Mouse (Mus musculus) monocyte, adult 2 months (primary cell): Measurements from ENCODE around the gene Ms4a3.

ENCODE experiments used
- DNase-seq, 2 experiments: peaks; one replicate each; pipeline ENCODE4 v3.0.0; 2022; ENCODE audit warnings: low spot score in 2 of 2, low read depth in 1 of 2

Gene Ms4a3

GRCm38 (mm10) chr19:11640732-11641131, at the start of gene Ms4a3:
TSS of gene Ms4a3 (minus strand) at chr19:11640851.
- DNase-seq = no peak

DNA sequence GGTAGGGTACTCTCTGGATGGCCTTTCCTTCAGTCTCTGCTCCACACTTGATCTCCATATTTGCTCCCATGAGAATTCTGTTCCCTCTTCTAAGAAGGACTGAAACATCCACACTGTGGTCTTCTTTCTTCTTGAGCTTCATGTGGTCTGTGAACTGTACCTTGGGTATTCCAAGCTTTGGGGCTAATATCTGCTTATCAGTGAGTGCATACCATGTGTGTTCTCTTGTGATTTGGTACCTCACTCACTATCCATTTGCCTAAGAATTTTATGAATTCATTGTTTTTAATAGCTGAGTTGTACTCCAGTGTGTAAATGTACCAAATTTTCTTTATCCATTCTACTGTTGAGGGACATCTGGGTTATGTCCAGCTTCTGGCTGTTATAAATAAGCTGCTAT, 20.9 kb upstream of the Ms4a3 start:
- DNase-seq = no peak

GRCm38 (mm10) chr19:11660459-11660858, 19.8 kb upstream of the Ms4a3 start, which contains the start of gene Oosp2:
TSS of gene Oosp2 (minus strand) at chr19:11660559.
- no peak for DNase-seq

DNA sequence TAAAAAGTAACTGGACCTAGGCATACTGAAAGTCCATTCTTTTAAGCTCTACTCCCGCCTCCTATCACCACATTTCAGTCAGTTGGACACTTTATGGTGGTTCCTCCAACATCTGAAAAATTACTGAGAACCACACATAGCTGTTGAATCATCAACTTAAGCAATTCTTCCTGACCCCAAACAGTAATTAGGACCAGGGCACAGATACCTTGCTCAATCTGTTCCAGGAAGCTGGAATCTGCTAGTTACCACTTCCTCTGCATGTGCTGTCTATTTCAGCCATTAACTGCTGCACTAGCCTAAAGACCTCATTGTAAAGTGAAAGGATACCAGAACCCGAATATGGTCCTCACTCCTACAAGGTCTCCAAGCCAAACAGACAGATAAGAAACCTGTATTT, 18.5 kb upstream of the Ms4a3 start:
- no peak for DNase-seq

- DNase-seq = no peak
Observed at GRCm38 (mm10) chr19:11649564-11649963, 8.9 kb upstream of the Ms4a3 start.

GRCm38 (mm10) chr19:11646166-11646565, 5.5 kb upstream of the Ms4a3 start:
- no peak for DNase-seq

- no peak for DNase-seq
Observed at GRCm38 (mm10) chr19:11639038-11639437, 1.6 kb downstream of the Ms4a3 start.

DNA sequence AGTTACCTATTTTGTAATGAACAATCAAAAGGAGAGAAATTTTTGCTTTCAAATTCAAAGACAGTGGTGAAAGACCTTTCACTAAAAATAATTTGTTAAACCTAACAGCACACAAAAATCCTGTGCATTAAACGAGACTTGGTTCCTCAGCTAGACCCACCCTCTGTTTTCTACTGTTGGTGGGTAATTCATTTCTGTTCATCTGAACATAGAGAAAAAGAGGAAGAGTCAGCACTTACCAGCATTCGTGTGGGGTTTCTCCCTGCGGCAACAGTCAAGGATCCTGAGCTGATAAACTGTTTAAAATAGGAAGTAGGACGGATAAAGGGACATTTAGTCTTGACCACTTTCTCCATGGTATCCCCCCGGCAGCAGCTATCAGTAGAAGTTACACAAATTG, 5.1 kb downstream of the Ms4a3 start:
- DNase-seq = no peak

DNA sequence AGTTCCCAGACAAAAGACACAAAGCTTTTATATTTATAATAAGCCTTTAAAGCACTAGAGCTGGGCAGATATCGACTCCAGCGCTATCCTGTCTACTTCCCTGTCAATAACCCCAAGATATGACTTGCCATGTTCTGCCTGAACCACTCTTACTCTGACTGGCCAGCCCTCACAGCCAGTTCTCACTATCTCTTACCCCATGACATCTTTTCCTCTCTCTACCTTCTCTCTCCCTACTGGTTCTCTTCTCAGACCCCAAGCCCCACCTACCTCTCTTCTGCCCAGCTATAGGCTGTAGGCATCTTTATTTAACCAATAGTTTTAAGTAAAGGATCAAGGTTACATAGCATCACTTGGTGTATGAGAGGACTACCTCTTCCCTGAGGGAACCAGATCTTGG, 6.3 kb downstream of the Ms4a3 start:
- DNase-seq = no peak

- DNase-seq = no peak
Observed at GRCm38 (mm10) chr19:11633732-11634131, 6.9 kb downstream of the Ms4a3 start.

DNA sequence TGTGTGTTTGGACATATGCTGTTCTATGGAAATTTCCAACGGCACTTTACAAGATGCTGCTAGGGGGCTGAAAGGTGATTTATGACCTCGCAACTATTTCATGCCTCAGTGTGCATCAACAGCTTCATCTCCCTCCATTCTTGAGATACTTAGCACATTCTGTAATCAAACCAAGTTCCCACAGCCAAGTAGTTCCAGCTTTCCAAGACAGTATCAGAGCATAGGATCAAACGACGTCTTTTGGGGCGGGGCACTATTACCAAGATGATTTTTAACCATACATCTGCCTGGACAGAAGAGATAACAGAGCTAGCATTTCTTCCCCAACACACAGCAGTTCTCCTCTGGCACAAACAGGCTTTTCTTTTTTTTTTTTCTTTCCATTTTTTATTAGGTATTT, 15.4 kb downstream of the Ms4a3 start:
- DNase-seq = no peak

DNA sequence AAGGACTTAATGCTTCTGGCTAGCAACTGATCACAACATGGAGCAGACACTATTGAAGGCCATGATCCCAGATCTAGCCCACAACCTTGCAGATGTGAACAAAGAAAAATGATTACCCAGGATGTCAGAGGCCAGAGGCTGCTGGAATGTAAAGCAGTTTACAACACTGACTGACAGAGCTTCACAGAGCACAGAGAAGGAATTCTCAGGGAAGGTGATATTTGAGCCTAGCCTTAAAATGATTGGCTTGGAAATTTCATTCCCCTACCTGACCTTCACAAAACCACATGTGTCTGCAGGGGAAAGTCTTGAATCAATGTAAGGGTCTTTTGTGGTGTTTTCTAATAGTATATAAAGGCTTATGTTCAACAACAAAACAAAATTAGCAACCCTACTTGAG, 15.9 kb downstream of the Ms4a3 start:
- DNase-seq = no peak

DNA sequence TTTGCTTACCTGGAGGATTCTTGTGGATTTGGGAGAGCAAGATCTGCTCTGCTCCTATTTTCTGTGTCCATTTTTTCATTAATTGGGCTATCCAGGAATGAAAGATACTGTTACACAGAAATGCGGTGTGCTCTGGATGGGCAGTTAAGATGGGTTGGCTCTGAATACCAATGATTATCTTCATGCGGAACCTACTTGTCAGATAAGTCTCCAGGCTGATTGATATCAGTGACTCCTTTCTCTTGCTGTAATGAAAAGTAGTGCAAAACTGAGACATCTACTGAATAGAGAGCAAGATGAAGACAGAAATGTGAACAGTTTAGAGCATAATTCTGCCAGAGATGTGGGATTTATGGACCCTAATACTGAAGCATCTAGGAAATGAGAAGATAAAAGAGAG, 17.1 kb downstream of the Ms4a3 start, which contains the start of gene Ms4a2:
Ms4a2 (minus strand) TSS at position 169 of the 400 bp plus-strand sequence.
- no peak for DNase-seq

DNA sequence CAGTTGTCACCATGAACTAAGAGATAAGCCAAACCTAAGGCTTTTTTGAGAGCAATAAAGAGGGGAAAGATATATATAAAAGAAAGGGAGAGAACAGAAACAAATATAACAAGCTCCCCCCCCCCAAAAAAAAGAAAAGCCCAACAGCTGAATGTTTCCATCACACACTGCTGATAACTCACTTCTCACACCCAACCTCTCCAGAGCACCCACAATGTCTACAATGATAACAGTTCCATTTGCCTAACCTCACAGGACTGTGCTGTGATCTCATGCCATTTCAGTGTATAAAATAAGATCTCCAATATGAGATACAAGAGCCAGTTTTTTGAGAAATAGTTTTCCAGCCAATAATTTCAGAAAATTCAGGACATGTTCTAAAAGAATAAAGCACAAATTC, 22.7 kb downstream of the Ms4a3 start:
- no peak for DNase-seq

DNA sequence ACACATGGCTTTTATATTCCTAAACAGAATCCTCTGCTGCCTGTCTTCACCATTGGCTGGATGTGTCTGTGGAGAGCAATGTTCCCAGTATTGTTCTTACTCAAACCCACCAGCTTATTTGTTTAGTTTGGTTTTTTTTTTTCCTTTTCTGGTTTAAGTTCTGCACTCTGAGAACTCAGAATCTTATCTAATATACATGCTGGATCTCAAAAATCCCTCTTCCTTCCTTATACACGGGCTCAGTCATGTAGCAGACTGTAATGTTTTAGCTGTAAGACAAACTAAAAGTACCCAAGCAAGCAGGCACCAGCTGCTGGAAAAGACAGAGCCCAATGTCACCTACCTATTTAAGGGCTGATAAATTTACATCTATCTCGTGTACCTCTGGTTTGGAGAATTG, 25.8 kb downstream of the Ms4a3 start:
- no peak for DNase-seq

DNA sequence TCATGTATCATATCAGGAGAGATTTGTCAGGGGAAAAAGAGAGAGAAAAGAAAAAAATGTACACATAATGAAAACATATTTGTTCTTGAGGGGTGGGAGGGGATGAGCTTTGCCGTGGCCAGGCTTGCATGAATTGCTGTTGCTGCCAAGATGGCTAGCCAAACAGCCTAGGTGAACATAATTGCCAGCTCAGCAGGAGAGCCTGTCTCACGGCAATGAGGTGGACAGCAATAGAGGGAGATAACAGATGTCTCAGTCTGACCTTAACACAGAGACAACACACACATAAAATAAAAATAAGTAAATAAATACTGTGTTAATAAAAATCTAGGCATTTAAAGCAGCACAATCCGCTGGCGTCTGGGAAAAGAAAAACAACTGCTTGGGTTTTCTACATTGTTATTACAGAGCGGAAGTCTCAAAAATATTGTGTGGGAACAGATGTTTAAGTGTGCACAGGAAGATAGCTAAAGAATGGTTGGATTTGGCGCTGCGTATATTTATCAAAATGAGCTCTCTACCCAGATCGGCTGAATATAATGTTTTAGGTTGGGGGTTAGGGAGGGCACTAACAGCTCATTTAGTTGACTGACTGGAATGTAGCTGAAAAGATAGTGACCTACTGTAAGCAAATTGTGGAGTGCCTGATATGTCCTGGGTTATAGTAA, 26.7 kb downstream of the Ms4a3 start:
- DNase-seq = no peak

GRCm38 (mm10) chr19:11613084-11613483, 27.6 kb downstream of the Ms4a3 start:
- no peak for DNase-seq

DNA sequence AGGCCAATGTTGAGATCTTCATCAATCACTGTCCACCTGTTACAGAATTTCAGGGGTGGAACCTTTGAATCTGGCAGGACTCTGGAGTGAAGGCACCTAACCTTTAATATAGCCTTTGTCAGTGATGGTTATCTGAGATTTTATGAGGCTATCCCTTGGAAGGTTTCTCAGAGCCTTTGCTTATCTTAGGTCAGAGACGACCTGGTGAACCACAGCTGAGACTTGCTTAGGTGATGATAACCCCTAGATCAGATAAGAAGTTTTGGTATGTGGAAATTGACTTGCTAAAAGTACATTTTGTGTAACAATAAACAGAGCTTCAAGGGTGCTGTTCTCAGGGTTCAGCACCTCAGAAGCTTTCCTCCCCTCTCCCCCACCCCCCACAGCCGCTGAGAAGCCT, 28.4 kb downstream of the Ms4a3 start:
- no peak for DNase-seq

DNA sequence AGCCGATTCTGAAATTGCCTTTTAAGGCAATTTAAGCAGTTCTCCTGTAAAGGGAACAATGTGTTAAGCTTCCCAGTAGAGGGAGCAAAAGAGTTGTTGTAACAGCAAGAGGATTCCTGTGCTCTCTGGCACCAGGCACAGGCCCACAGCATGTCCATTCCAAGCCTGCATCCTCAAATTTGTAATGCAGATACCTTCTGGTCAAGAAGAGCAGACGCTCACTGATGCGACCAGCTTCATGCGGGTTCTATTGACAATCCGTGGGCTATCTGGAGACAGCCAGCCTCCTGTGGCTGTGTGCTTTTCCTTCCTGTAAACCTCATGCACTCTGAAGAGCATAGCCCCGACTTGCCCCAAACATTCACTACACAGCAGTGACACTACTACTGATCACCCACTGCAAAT, 29.1 kb downstream of the Ms4a3 start:
- no peak for DNase-seq

GRCm38 (mm10) chr19:11608172-11608571, 32.5 kb downstream of the Ms4a3 start:
- DNase-seq = no peak

GRCm38 (mm10) chr19:11604603-11605002, 36.0 kb downstream of the Ms4a3 start, which contains the start of gene Ms4a6d:
TSS of gene Ms4a6d (minus strand) at chr19:11604849.
- no peak for DNase-seq

GRCm38 (mm10) chr19:11602026-11602425, 38.6 kb downstream of the Ms4a3 start:
- DNase-seq = no peak

GRCm38 (mm10) chr19:11601349-11601748, 39.3 kb downstream of the Ms4a3 start:
- no peak for DNase-seq
